Mouse (Mus musculus) intestine, embryonic 15.5 days (tissue): ENCODE results near the gene Gm20481. TPM values are rescaled to one million over a fixed set of nuclear protein-coding genes. Genes with fewer than 3 reads are reported as not detected.
"Not testable (repeated sequence)": the region's sequence is repeated elsewhere in the genome, so short reads cannot be mapped to it uniquely, and the experiment has no call there.

Experiments
- ATAC-seq: fragments of 200-750 bp; cut with Nextera tagmentation; 2 replicates; pipeline ENCODE4 v1.8.0; 2017; ENCODE audit warnings: moderate TSS enrichment, moderate library complexity
- H3K27ac ChIP-seq: fragments of 300-500 bp; sonication (generic); 2 replicates; pipeline ENCODE4 v1.5.1; 2015; ENCODE audit warnings: mild to moderate bottlenecking, inconsistent platforms
- H3K27me3 ChIP-seq: fragments of 300-500 bp; sonication (generic); replicated peaks from 2 replicates; pipeline ENCODE4 v1.6.1; 2015; ENCODE audit warnings: inconsistent platforms
- H3K36me3 ChIP-seq: fragments of 300-500 bp; sonication (generic); 2 replicates; pipeline ENCODE4 v1.6.1; 2015; ENCODE audit warnings: inconsistent platforms
- H3K4me1 ChIP-seq: fragments of 300-500 bp; sonication (generic); replicated peaks from 2 replicates; pipeline ENCODE4 v1.6.1; 2015; ENCODE audit warnings: inconsistent platforms
- H3K4me2 ChIP-seq: fragments of 300-500 bp; sonication (generic); replicated peaks from 2 replicates; pipeline ENCODE4 v1.6.1; 2015; ENCODE audit warnings: mild to moderate bottlenecking, inconsistent platforms
- H3K4me3 ChIP-seq: fragments of 300-500 bp; sonication (generic); replicated peaks from 2 replicates; pipeline ENCODE4 v1.5.1; 2015; ENCODE audit warnings: inconsistent platforms
- H3K9ac ChIP-seq: fragments of 300-500 bp; sonication (generic); 2 replicates; pipeline ENCODE4 v1.6.1; 2015; ENCODE audit warnings: inconsistent platforms
- H3K9me3 ChIP-seq: fragments of 300-500 bp; sonication (generic); 2 replicates; pipeline ENCODE4 v1.6.1; 2016; ENCODE audit warnings: inconsistent platforms
- WGBS: fragments of 180-500 bp; shearing (Covaris S2); methylation state at CpG from one replicate; pipeline ENCODE4 v1.1.7; 2015; 5-methylcytosine and 5-hydroxymethylcytosine counted together
- polyA plus RNA-seq: library from polyadenylated mRNA; unstranded; fragments of >200 nt; fragmentation: Nextera tagmentation; extraction: Ambion mirVana; gene quantifications from 2 replicates; pipeline ENCODE4 v1.2.1, GENCODE M21; 2015

The Gm20481 gene
- polyA plus RNA-seq, 1 experiment from 2014 or later = not detected

GRCm38 (mm10) chr17:35001452-35002152, 31.9 kb downstream of the Gm20481 start:
- H3K4me2 ChIP-seq = peak overlapping the region; percentile 93
- peaks cover 27% of the 10 kb centered on the region for H3K36me3 ChIP-seq
- no peaks in the 10 kb centered on the region for H3K9me3 ChIP-seq
- peak overlapping the region; percentile 98 for H3K9ac ChIP-seq
- H3K27ac ChIP-seq = peak overlapping the region; percentile 98
- peak overlapping the region; percentile 80 for H3K4me3 ChIP-seq
- peaks cover 45% of the 10 kb centered on the region for H3K4me1 ChIP-seq
- H3K27me3 ChIP-seq = no peaks in the 10 kb centered on the region
- under 1% methylated on average over 35 of the region's 35 CpGs for WGBS
- peak; percentile 29 for ATAC-seq

- Histone ChIP-seq H3K9me3 (no peaks in the 10 kb centered on the region), H3K4me1 (peaks cover 41% of the 10 kb centered on the region), H3K4me3 (peak overlapping the region; percentile 80), H3K27me3 (no peaks in the 10 kb centered on the region), H3K9ac (peak overlapping the region; percentile 98), H3K36me3 (peaks cover 30% of the 10 kb centered on the region), H3K27ac (peak overlapping the region; percentile 98), H3K4me2 (peak overlapping the region; percentile 93)
- WGBS = 8% methylated on average over 12 of the region's 12 CpGs
- ATAC-seq = no peak
Observed at GRCm38 (mm10) chr17:35002153-35002865, 32.6 kb downstream of the Gm20481 start.

DNA sequence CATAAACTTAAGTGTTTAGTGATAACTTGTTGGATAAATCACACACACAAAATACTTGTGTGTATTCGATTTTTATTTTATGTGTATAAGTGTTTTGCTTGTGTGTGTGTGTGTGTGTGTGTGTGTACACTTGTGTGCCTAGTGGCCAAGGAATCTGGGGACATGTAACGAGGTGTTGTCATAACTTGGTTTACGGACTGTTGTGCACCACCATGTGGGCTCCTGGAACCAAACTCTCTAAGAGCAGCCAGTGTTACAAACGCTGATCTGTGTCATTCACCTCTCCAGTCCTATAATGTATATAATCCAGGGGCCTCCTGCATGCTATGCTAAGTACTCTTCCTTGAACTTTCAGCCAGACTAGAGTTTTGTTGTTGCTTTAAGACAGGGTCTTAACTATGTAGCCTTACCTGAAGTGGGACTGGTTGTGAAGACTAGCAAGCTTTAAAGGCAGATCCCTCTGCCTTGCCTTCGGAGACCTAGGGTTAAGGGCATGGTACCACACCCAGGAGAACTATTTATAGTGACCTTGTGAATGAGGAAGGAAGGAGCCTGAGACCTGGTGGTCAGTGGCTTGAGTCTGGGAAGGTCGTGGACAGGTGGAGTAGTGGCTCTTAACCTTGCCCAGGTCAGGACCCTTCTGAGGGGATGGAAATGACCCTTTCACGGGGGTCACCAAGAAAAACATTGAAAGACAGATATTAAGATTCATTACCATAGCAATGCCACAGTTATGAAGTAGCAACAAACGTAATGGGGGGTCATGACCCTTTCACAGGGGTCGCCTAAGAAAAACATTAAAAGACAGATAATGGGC, 33.5 kb downstream of the Gm20481 start:
- H3K27ac ChIP-seq = no peak overlapping the region
- H3K27me3 ChIP-seq = no peaks in the 10 kb centered on the region
- H3K4me3 ChIP-seq = no peak overlapping the region
- peaks cover 38% of the 10 kb centered on the region for H3K4me1 ChIP-seq
- no peak for ATAC-seq
- peak overlapping the region; percentile 93 for H3K4me2 ChIP-seq
- H3K36me3 ChIP-seq = peaks cover 33% of the 10 kb centered on the region
- H3K9me3 ChIP-seq = no peaks in the 10 kb centered on the region
- H3K9ac ChIP-seq = no peak overlapping the region; the same call in 1 of the 2 replicates
- WGBS = 40% methylated on average over 9 of the region's 9 CpGs

- 93% methylated on average over 17 of the region's 17 CpGs for WGBS
- Histone ChIP-seq H3K36me3 (peaks cover 37% of the 10 kb centered on the region), H3K9ac (no peak overlapping the region)
Observed at GRCm38 (mm10) chr17:35004075-35004717, 34.5 kb downstream of the Gm20481 start.

DNA sequence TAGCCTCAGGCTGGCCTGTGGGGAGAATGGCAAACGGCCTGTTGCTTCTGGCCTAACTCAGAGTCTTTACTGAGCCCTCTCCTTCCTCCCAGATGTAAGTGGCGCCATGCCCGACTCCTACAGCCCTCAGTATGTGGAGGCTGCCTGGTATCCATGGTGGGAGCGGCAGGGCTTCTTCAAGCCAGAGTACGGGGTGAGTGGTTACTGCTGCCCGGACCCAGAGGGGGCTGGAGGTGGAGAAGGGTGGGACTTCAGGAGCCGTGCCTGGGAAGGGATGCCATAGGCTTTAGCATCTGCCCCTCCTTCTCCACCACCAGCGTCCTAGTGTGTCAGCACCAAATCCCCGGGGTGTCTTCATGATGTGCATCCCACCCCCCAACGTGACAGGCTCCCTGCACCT, 35.4 kb downstream of the Gm20481 start:
- 93% methylated on average over 10 of the region's 10 CpGs for WGBS
- Histone ChIP-seq H3K36me3 (peaks cover 38% of the 10 kb centered on the region), H3K27me3 (no peaks in the 10 kb centered on the region), H3K27ac (no peak overlapping the region), H3K9me3 (no peaks in the 10 kb centered on the region), H3K4me3 (no peak overlapping the region), H3K9ac (no peak overlapping the region), H3K4me1 (peaks cover 21% of the 10 kb centered on the region), H3K4me2 (no peak overlapping the region)
- ATAC-seq = no peak

More at GRCm38 (mm10) chr17:35004075-35004717, 34.5 kb downstream of the Gm20481 start:
- no peak for ATAC-seq
- H3K4me2 ChIP-seq = no peak overlapping the region
- H3K4me3 ChIP-seq = no peak overlapping the region
- H3K4me1 ChIP-seq = peaks cover 30% of the 10 kb centered on the region
- H3K27ac ChIP-seq = no peak overlapping the region
- no peaks in the 10 kb centered on the region for H3K9me3 ChIP-seq
- H3K27me3 ChIP-seq = no peaks in the 10 kb centered on the region

DNA sequence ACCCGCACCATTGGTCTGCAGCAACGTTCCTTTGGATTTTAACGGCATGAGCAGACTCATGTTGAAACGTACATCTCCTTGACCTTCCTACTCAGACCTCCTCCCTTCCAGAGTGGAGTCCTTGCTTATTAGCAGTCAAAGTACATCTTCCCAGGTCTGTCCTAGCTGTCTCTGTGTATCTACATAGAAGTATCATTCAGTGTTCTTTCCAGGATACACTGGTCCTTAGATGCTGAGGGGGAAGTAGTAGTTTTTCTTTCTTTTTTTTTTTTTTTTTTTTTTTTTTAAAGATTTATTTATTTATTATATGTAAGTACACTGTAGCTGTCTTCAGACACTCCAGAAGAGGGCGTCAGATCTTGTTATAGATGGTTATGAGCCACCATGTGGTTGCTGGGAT, 36.2 kb downstream of the Gm20481 start:
- H3K36me3 ChIP-seq = peaks cover 45% of the 10 kb centered on the region
- H3K27me3 ChIP-seq, H3K27ac ChIP-seq, ATAC-seq, H3K9me3 ChIP-seq, H3K9ac ChIP-seq, H3K4me2 ChIP-seq, H3K4me3 ChIP-seq: not testable (repeated sequence)
- 98% methylated on average over 4 of the region's 5 CpGs for WGBS
- peaks cover 21% of the 10 kb centered on the region for H3K4me1 ChIP-seq

GRCm38 (mm10) chr17:35007387-35007991, 37.8 kb downstream of the Gm20481 start:
- Histone ChIP-seq H3K27me3 (no peaks in the 10 kb centered on the region), H3K9ac (no peak overlapping the region), H3K4me2 (no peak overlapping the region), H3K9me3 (no peaks in the 10 kb centered on the region), H3K4me3 (no peak overlapping the region), H3K36me3 (peaks cover 60% of the 10 kb centered on the region), H3K4me1 (peaks cover 17% of the 10 kb centered on the region), H3K27ac (no peak overlapping the region)
- 94% methylated on average over 7 of the region's 7 CpGs for WGBS
- no peak for ATAC-seq

GRCm38 (mm10) chr17:35009586-35009985, 39.9 kb downstream of the Gm20481 start:
- H3K27me3 ChIP-seq = no peaks in the 10 kb centered on the region
- no peaks in the 10 kb centered on the region for H3K4me1 ChIP-seq
- H3K9me3 ChIP-seq = no peaks in the 10 kb centered on the region
- H3K9ac ChIP-seq = no peak overlapping the region
- peaks cover 74% of the 10 kb centered on the region for H3K36me3 ChIP-seq
- 89% methylated on average over 7 of the region's 7 CpGs for WGBS
- ATAC-seq = no peak
- no peak overlapping the region for H3K4me3 ChIP-seq
- no peak overlapping the region for H3K27ac ChIP-seq
- no peak overlapping the region for H3K4me2 ChIP-seq

- H3K27me3 ChIP-seq = no peaks in the 10 kb centered on the region
- H3K4me3 ChIP-seq = no peak overlapping the region
- H3K9me3 ChIP-seq = no peaks in the 10 kb centered on the region
- no peak overlapping the region for H3K4me2 ChIP-seq
- 96% methylated on average over 8 of the region's 8 CpGs for WGBS
- no peak for ATAC-seq
- no peak overlapping the region for H3K27ac ChIP-seq
- no peak overlapping the region for H3K9ac ChIP-seq
- peaks cover 77% of the 10 kb centered on the region for H3K36me3 ChIP-seq
- H3K4me1 ChIP-seq = peaks cover 9% of the 10 kb centered on the region
Observed at GRCm38 (mm10) chr17:35011440-35011839, 41.7 kb downstream of the Gm20481 start.

DNA sequence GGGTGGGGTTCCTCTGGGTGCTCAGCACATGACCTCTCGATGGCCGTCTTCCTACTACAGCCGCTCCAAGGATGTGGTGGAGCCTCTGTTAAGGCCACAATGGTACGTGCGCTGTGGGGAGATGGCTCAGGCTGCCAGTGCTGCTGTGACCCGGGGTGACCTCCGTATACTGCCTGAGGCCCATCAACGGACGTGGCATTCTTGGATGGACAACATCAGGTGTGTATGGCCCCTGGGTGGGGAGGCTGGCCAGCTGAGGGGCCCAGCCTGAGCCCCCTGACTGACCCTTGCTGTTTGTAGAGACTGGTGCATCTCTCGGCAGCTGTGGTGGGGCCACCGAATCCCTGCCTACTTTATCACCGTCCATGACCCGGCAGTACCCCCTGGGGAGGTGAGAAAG, 42.7 kb downstream of the Gm20481 start:
- Histone ChIP-seq H3K36me3 (peaks cover 73% of the 10 kb centered on the region), H3K4me3 (no peak overlapping the region), H3K4me2 (no peak overlapping the region), H3K27me3 (no peaks in the 10 kb centered on the region), H3K9me3 (no peaks in the 10 kb centered on the region), H3K4me1 (peaks cover 15% of the 10 kb centered on the region), H3K27ac (no peak overlapping the region), H3K9ac (no peak overlapping the region)
- 86% methylated on average over 13 of the region's 13 CpGs for WGBS
- no peak for ATAC-seq

DNA sequence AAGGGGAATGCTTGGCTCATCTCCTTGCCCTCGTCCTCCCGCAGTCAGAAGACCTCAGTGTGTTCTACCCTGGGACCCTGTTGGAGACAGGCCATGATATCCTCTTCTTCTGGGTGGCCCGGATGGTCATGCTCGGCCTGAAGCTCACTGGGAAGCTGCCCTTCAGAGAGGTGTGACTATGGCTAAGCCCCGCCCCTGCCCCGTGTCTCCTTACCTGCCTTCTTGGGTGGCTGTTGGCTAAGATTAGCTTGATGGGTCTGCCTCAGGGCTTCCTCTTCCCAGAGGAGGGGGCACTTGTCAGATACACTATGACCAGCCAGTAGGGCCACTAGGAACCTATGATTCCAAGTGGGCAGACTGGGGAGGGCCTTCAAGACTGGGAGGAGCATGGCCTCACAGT, 43.5 kb downstream of the Gm20481 start:
- 71% methylated on average over 6 of the region's 6 CpGs for WGBS
- peaks cover 67% of the 10 kb centered on the region for H3K36me3 ChIP-seq
- ATAC-seq = no peak

More for the DNA sequence above, 43.5 kb downstream of the Gm20481 start:
- H3K27ac ChIP-seq = no peak overlapping the region
- H3K9me3 ChIP-seq = no peaks in the 10 kb centered on the region
- H3K9ac ChIP-seq = no peak overlapping the region
- no peak overlapping the region for H3K4me3 ChIP-seq
- H3K4me1 ChIP-seq = peaks cover 15% of the 10 kb centered on the region
- H3K4me2 ChIP-seq = no peak overlapping the region
- H3K27me3 ChIP-seq = no peaks in the 10 kb centered on the region
